Mouse (Mus musculus) forebrain, postnatal 0 days (tissue): ENCODE data around the gene Snap91. TPM values are rescaled to one million over a fixed set of nuclear protein-coding genes. Genes with fewer than 3 reads are reported as not detected.

Experiments used
- ATAC-seq: fragments of 200-750 bp; cut with Nextera tagmentation; 2 replicates; pipeline ENCODE4 v1.8.0; 2017; ENCODE audit warnings: mild to moderate bottlenecking, moderate library complexity
- DNase-seq: peaks from one replicate; pipeline ENCODE4 v3.0.0-alpha.2; 2015
- H3K27ac ChIP-seq: fragments of 300-500 bp; sonication (generic); 2 replicates; pipeline ENCODE4 v1.5.1; 2014; ENCODE audit warnings: low read depth, mild to moderate bottlenecking, antibody characterized with exemption, low read length, moderate library complexity, mixed read lengths
- H3K27me3 ChIP-seq: fragments of 300-500 bp; sonication (generic); 2 replicates; pipeline ENCODE4 v1.6.1; 2014; ENCODE audit warnings: mild to moderate bottlenecking, low read length, mixed read lengths; ENCODE audit not compliant: insufficient read depth
- H3K36me3 ChIP-seq: fragments of 300-500 bp; sonication (generic); 2 replicates; pipeline ENCODE4 v1.6.1; 2014; ENCODE audit warnings: mild to moderate bottlenecking, moderate library complexity; ENCODE audit not compliant: insufficient read depth
- H3K4me1 ChIP-seq: fragments of 300-500 bp; sonication (generic); 2 replicates; pipeline ENCODE4 v1.6.1; 2014; ENCODE audit warnings: antibody characterized with exemption; ENCODE audit not compliant: insufficient read depth
- H3K4me2 ChIP-seq: fragments of 300-500 bp; sonication (generic); 2 replicates; pipeline ENCODE4 v1.6.1; 2014; ENCODE audit warnings: low read depth, mild to moderate bottlenecking, moderate library complexity
- H3K4me3 ChIP-seq: fragments of 300-500 bp; sonication (generic); 2 replicates; pipeline ENCODE4 v1.5.1; 2014; ENCODE audit warnings: low read depth, low read length, mixed read lengths
- H3K9ac ChIP-seq: fragments of 300-500 bp; sonication (generic); 2 replicates; pipeline ENCODE4 v1.6.1; 2014; ENCODE audit warnings: mild to moderate bottlenecking
- H3K9me3 ChIP-seq: fragments of 300-500 bp; sonication (generic); 2 replicates; pipeline ENCODE4 v1.6.1; 2016; ENCODE audit warnings: low read length
- CTCF ChIP-seq: sonication (generic); IDR thresholded peaks from 2 replicates; pipeline ENCODE4 v1.5.1; 2016; ENCODE audit warnings: antibody characterized with exemption, control low read depth, low read depth
- WGBS: fragments of 180-500 bp; shearing (Covaris S2); extraction: QIAGEN DNeasy Blood & Tissue Kit; methylation state at CpG from one replicate; pipeline ENCODE4 v1.1.7; 2014; 5-methylcytosine and 5-hydroxymethylcytosine counted together
- polyA plus RNA-seq: library from polyadenylated mRNA; unstranded; fragments of >200 nt; fragmentation: Nextera tagmentation; extraction: Ambion mirVana; gene quantifications from 2 replicates; pipeline ENCODE4 v1.2.1, GENCODE M21; 2015
- total RNA-seq: library from RNA; depleted of rRNA; stranded (reverse); fragments of >200 nt; gene quantifications from 2 replicates; pipeline ENCODE4 v1.2.3, GENCODE M21; 2014

Snap91 gene
- total and polyA plus RNA-seq, 2 experiments from 2014 or later, result 140 to 166 TPM

GRCm38 (mm10) chr9:86814340-86814739 is 66.1 kb downstream of the Snap91 start:
- Histone ChIP-seq H3K9me3 (no peaks in the 10 kb centered on the region), H3K27ac (no peak overlapping the region), H3K4me2 (no peak overlapping the region), H3K27me3 (no peaks in the 10 kb centered on the region), H3K36me3 (peaks cover 21% of the 10 kb centered on the region), H3K4me3 (no peak overlapping the region), H3K9ac (no peak overlapping the region), H3K4me1 (no peaks in the 10 kb centered on the region)
- no peak for ATAC-seq
- no peak for TF ChIP-seq CTCF
- 58% methylated on average over 6 of the region's 6 CpGs for WGBS
- DNase-seq, result no peak

GRCm38 (mm10) chr9:86813327-86813726 is 67.1 kb downstream of the Snap91 start:
- no peak for TF ChIP-seq CTCF
- H3K4me1 ChIP-seq, result no peaks in the 10 kb centered on the region
- DNase-seq, result no peak
- no peak for ATAC-seq
- no peaks in the 10 kb centered on the region for H3K9me3 ChIP-seq
- no peak overlapping the region for H3K27ac ChIP-seq
- H3K4me3 ChIP-seq, result no peak overlapping the region
- peaks cover 22% of the 10 kb centered on the region for H3K36me3 ChIP-seq
- H3K27me3 ChIP-seq, result no peaks in the 10 kb centered on the region
- H3K4me2 ChIP-seq, result no peak overlapping the region
- H3K9ac ChIP-seq, result no peak overlapping the region
- 13% methylated on average over 5 of the region's 5 CpGs for WGBS

- H3K4me1 ChIP-seq, result no peaks in the 10 kb centered on the region
- H3K9me3 ChIP-seq, result no peaks in the 10 kb centered on the region
- peaks cover 20% of the 10 kb centered on the region; the same call in 1 of the 2 replicates for H3K36me3 ChIP-seq
- no peak overlapping the region for H3K4me3 ChIP-seq
- ATAC-seq, result peak; percentile 43; the same call in 1 of the 2 replicates
- WGBS, result 42% methylated on average over 5 of the region's 5 CpGs
- TF ChIP-seq CTCF, result peak; percentile 51
- no peaks in the 10 kb centered on the region for H3K27me3 ChIP-seq
- peak; percentile 41 for DNase-seq
- H3K9ac ChIP-seq, result no peak overlapping the region
- H3K27ac ChIP-seq, result no peak overlapping the region
- no peak overlapping the region for H3K4me2 ChIP-seq
Observed at GRCm38 (mm10) chr9:86810696-86811232, 69.7 kb downstream of the Snap91 start.

- no peak overlapping the region for H3K4me3 ChIP-seq
- 61% methylated on average over 3 of the region's 3 CpGs for WGBS
- no peak overlapping the region for H3K9ac ChIP-seq
- no peak overlapping the region for H3K4me2 ChIP-seq
- ATAC-seq, result no peak
- no peak for TF ChIP-seq CTCF
- peaks cover 18% of the 10 kb centered on the region; the same call in 1 of the 2 replicates for H3K36me3 ChIP-seq
- no peaks in the 10 kb centered on the region for H3K9me3 ChIP-seq
- no peak overlapping the region for H3K27ac ChIP-seq
- no peaks in the 10 kb centered on the region for H3K4me1 ChIP-seq
- H3K27me3 ChIP-seq, result no peaks in the 10 kb centered on the region
- DNase-seq, result no peak
Observed at GRCm38 (mm10) chr9:86810213-86810612, 70.2 kb downstream of the Snap91 start.

GRCm38 (mm10) chr9:86800600-86801163 is 79.8 kb downstream of the Snap91 start:
- H3K4me2 ChIP-seq, result no peak overlapping the region
- ATAC-seq (peak; percentile 61), DNase-seq (peak; percentile 52)
- H3K4me3 ChIP-seq, result no peak overlapping the region
- H3K4me1 ChIP-seq, result no peaks in the 10 kb centered on the region
- H3K9ac ChIP-seq, result no peak overlapping the region
- WGBS, result 22% methylated on average over 3 of the region's 3 CpGs
- no peaks in the 10 kb centered on the region for H3K27me3 ChIP-seq
- no peaks in the 10 kb centered on the region for H3K9me3 ChIP-seq
- TF ChIP-seq CTCF, result peak; percentile 59
- no peak overlapping the region for H3K27ac ChIP-seq
- H3K36me3 ChIP-seq, result peaks cover 33% of the 10 kb centered on the region

- Histone ChIP-seq H3K27ac (no peak overlapping the region), H3K9me3 (no peaks in the 10 kb centered on the region), H3K27me3 (no peaks in the 10 kb centered on the region), H3K4me2 (no peak overlapping the region), H3K36me3 (peaks cover 34% of the 10 kb centered on the region), H3K4me3 (no peak overlapping the region), H3K4me1 (no peaks in the 10 kb centered on the region), H3K9ac (no peak overlapping the region)
- ATAC-seq, result no peak
- WGBS, result 78% methylated on average over 7 of the region's 7 CpGs
- TF ChIP-seq CTCF, result no peak
- no peak for DNase-seq
Observed at GRCm38 (mm10) chr9:86799099-86799498, 81.4 kb downstream of the Snap91 start.

GRCm38 (mm10) chr9:86798686-86799085 is 81.8 kb downstream of the Snap91 start:
- TF ChIP-seq CTCF, result no peak
- Histone ChIP-seq H3K4me2 (no peak overlapping the region), H3K9ac (no peak overlapping the region), H3K27ac (no peak overlapping the region), H3K4me1 (no peaks in the 10 kb centered on the region), H3K27me3 (no peaks in the 10 kb centered on the region), H3K36me3 (peaks cover 32% of the 10 kb centered on the region), H3K9me3 (no peaks in the 10 kb centered on the region), H3K4me3 (no peak overlapping the region)
- 47% methylated on average over 7 of the region's 7 CpGs for WGBS
- no peak for DNase-seq
- no peak for ATAC-seq
